Mouse (Mus musculus) E14TG2a.4 (cell line): ENCODE measurements at regions not wholly inside any gene's neighbourhood (a gene's known extent, or its start where the extent isn't known, plus 50 kb on each side); places are given as distances from the start of the nearest gene placed in this dataset.

ENCODE experiments used
- H3K27me3 ChIP-seq: 2 replicates; pipeline ENCODE4 v1.6.1; 2014; ENCODE audit warnings: low read length, control low read depth; ENCODE audit not compliant: insufficient read depth
- H3K36me3 ChIP-seq: 2 replicates; pipeline ENCODE4 v1.6.1; 2014; ENCODE audit warnings: low read length, control low read depth; ENCODE audit not compliant: insufficient read depth
- H3K4me1 ChIP-seq: replicated peaks from 2 replicates; pipeline ENCODE4 v1.6.1; 2014; ENCODE audit warnings: low read depth, low read length, control low read depth
- H3K4me3 ChIP-seq: replicated peaks from 2 replicates; pipeline ENCODE4 v1.5.1; 2014; ENCODE audit warnings: mild to moderate bottlenecking, low read length
- H3K9me3 ChIP-seq: 2 replicates; pipeline ENCODE4 v1.6.1; 2014; ENCODE audit warnings: low read length, control low read depth
- CTCF ChIP-seq: conservative IDR thresholded peaks from 2 replicates; pipeline ENCODE4 v1.5.1; 2014; ENCODE audit warnings: low read length
- NANOG ChIP-seq: IDR thresholded peaks from 2 replicates; pipeline ENCODE4 v1.6.1; 2014; ENCODE audit warnings: borderline replicate concordance, low read length, mixed read lengths
- POU5F1 ChIP-seq: IDR thresholded peaks from 2 replicates; pipeline ENCODE4 v1.6.1; 2014; ENCODE audit warnings: low read length, borderline replicate concordance

DNA sequence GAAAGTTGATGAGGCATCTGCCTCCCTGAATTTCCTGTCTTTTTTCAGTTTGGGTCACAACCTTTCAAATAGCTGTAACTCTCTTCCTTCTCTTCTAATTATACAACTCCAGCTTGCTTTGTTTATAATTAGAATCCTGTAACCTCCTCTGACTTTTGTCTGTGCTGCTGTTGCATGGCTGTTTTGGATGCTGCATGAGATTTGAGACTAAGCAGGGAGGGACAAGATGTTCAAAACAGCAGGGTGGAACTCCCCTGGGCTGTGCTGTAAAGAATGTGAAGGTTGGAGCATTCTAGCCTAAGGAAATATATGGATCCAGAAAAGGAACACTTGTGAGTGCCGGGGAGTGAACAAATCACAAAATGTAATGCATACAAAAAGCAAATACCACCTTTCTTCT lies 159.0 kb upstream of the Sptlc3 start:
- TF ChIP-seq NANOG (no peak), CTCF (no peak), POU5F1 (no peak)
- no peaks in the 10 kb centered on the region for H3K4me1 ChIP-seq
- no peaks in the 10 kb centered on the region for H3K36me3 ChIP-seq
- H3K27me3 ChIP-seq: no peaks in the 10 kb centered on the region
- no peaks in the 10 kb centered on the region for H3K9me3 ChIP-seq
- no peak overlapping the region for H3K4me3 ChIP-seq

DNA sequence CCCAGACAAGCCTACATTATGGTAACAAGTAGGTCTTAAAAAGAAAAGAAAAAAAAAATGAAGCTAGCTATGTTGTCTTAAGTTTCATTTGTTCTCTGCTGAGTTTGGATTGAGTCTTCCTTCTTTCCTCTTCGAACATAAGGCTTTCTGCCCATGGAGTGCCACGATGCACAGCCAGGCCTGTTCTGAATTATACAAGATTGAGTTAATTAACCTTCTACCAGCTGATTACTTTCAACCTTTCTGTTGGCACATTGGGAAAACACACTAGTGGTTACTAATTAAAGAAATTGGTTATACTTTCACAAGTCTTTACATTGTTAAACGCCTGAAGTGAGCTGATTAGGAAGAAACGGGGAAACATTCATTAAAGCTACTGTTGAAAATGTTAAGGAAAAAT lies 155.5 kb upstream of the Sptlc3 start:
- Histone ChIP-seq H3K27me3 (no peaks in the 10 kb centered on the region), H3K4me3 (no peak overlapping the region), H3K4me1 (no peaks in the 10 kb centered on the region), H3K9me3 (no peaks in the 10 kb centered on the region), H3K36me3 (no peaks in the 10 kb centered on the region)
- no peak for TF ChIP-seq POU5F1
- TF ChIP-seq NANOG: no peak
- no peak for TF ChIP-seq CTCF

DNA sequence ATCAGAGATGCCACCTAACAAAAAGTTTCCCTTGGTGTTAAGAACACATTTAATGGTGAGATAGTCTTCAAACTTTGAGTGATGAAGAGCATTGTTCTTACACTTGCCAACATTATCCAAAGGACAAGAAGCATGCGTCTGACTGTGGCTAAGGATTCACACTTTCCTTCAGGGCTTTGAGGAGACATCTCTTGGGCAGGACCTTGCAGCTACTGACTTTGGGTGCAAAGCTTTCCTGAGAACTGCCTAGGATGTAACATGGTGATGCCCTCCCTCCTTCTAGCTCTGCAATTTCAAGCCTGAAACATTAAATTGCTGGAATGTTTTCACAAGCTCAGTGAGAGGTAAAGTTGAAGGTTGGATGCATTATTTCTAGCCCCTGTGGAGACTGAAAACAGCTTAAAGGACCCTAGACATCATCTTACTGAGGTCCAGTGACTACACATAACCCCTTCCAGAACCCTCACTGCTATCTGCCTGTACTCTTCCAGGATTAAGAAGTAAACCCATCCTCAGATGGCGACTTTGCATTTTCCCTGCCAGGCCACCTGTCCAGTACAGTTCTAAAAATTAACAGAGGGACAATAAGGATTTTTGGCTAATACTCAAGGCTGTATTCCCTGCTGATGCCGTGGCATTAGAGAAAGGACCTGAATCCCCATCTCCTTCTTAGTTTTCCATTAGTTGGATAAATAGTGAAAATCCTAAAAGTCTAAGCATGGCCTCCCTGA lies 137.3 kb upstream of the Sptlc3 start:
- H3K4me3 ChIP-seq: no peak overlapping the region
- H3K36me3 ChIP-seq: no peaks in the 10 kb centered on the region
- no peak for TF ChIP-seq NANOG
- no peak for TF ChIP-seq CTCF
- no peak for TF ChIP-seq POU5F1
- H3K27me3 ChIP-seq: no peaks in the 10 kb centered on the region
- no peaks in the 10 kb centered on the region for H3K4me1 ChIP-seq
- no peaks in the 10 kb centered on the region for H3K9me3 ChIP-seq

DNA sequence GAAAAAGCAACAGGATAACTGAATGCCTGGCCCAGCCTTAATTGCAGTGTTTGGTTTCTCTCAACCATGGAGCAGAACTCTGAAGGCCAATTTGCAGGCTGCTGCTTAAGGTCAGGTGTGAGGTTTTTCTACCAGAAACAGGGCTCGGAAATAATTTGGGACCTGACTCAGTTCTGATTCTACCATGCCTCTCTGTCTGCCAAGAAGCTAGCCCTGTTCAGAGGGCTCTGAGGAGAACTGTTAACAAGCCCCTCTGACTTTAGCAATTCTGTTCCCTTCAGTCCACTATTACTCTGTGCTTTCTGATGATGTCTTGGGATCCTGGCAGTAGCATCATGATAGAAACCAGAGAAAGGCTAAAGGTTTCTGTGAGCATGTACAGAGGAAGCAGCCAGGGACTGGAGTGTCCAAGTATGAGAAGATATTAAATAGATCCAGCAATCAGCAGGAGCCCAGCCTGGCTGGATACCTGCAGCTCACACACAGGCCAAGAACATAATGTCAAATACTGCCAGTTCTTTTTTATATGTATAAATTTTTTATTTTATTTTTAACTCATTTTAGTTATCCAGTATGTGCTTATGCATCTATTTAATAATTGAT lies 131.4 kb upstream of the Sptlc3 start:
- H3K4me3 ChIP-seq: no peak overlapping the region
- no peaks in the 10 kb centered on the region for H3K36me3 ChIP-seq
- H3K4me1 ChIP-seq: no peaks in the 10 kb centered on the region
- TF ChIP-seq NANOG: no peak
- H3K9me3 ChIP-seq: no peaks in the 10 kb centered on the region
- H3K27me3 ChIP-seq: no peaks in the 10 kb centered on the region

DNA sequence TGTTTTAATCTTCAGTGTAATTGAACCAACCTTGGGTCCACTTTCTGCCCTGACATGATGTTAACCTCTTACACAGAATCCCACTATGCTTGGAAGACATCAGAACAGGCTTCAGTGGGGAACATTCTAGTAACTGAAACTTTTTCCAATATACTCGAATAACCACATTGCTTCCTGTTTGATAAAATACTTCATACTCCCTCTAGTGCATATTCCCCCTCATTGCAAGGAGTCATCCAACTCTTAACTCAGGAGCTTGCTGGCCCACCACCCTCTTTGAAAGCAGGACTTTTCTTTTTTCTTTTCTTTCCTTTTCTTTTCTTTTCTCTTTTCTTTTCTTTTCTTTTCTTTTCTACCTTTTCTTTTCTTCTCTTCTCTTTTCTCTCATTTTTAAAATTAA lies 123.6 kb upstream of the Sptlc3 start:
- peak; percentile 29 for TF ChIP-seq CTCF
- no peak for TF ChIP-seq POU5F1
- no peaks in the 10 kb centered on the region for H3K9me3 ChIP-seq
- H3K27me3 ChIP-seq: no peaks in the 10 kb centered on the region
- H3K4me1 ChIP-seq: no peaks in the 10 kb centered on the region
- H3K4me3 ChIP-seq: no peak overlapping the region
- H3K36me3 ChIP-seq: no peaks in the 10 kb centered on the region

DNA sequence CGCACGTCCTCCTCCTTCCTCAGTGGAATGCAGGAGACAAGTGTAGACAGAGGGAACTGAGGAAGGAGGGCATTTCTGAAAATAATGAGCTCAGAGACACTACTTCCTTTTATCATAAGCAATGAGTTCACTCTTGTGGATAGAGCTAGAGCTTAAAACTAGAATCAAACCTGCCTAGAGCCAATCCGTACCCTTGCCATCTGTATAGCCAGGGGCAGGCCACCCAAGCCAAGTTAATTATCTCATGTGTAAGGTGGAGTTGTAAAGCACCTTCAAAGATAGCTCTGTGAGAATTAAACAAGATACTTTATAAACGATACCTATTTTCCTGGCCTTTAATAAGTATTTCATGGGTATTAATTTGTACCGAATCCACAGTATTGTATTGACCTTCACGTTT lies 113.4 kb upstream of the Sptlc3 start:
- no peaks in the 10 kb centered on the region for H3K4me1 ChIP-seq

DNA sequence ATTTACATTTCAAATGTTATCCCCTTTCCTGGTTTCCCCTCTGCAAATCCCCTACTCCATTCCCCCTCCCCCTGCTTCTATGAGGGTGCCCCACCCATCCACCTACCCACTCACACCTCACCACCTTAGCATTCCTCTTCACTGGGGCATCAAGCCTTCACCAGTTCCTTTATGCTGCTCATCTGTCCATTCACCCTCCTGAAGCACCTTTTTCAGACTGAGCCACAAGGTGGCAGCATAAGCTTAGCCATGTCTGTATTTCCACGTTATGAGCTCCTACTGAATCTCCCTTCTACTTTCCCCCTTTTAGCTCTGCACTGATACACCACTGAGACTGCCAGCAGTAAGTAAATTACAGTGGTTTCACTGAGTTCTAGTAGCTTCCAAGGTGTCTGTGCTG lies 112.1 kb upstream of the Sptlc3 start:
- no peaks in the 10 kb centered on the region for H3K4me1 ChIP-seq
- no peak overlapping the region for H3K4me3 ChIP-seq
- no peaks in the 10 kb centered on the region for H3K27me3 ChIP-seq
- H3K36me3 ChIP-seq: no peaks in the 10 kb centered on the region
- TF ChIP-seq NANOG (no peak), CTCF (peak; percentile 47)
- no peaks in the 10 kb centered on the region for H3K9me3 ChIP-seq

More for the DNA sequence above, 113.4 kb upstream of the Sptlc3 start:
- Histone ChIP-seq H3K4me3 (no peak overlapping the region), H3K9me3 (no peaks in the 10 kb centered on the region), H3K36me3 (no peaks in the 10 kb centered on the region), H3K27me3 (no peaks in the 10 kb centered on the region)
- no peak for TF ChIP-seq CTCF
- TF ChIP-seq POU5F1: no peak
- TF ChIP-seq NANOG: no peak

DNA sequence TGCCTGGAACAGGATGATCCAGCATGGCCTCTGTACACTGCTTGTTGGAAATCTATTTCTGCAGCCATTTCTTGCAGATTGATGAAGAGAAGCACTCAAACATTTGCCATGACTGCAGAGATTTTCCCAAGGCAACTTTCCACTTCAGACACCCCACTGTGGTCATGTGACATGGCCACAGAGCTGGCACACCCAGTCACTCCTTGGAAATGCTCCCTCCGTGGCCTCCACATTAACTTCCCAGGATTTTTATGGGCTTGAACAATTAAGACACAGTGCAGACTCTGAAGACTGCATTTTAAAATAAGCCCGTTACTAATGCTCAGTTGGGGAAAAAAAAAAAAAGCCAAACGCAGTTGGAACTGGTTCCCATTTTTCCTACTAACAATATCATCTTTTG lies 80.2 kb upstream of the Sptlc3 start:
- H3K4me3 ChIP-seq: no peak overlapping the region

DNA sequence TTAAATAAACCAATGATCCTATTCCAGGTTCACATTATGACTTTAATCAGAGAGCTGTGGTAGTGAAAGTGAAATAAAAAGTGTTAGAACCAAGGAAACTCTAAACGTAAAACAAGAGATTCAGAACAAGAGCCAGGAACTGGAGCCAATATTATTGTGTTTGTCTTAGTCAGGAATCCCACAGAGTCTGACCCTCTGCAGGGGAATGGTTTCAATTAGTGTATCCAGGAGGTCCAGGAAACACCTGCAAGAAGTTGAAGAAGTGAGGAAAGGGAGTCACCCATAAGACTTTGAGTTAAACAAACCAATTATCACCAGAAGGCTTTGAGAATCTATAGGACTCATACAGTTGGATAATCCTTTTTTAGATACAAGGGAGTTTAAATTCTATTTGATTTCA lies 76.2 kb upstream of the Sptlc3 start:
- Histone ChIP-seq H3K27me3 (no peaks in the 10 kb centered on the region), H3K9me3 (no peaks in the 10 kb centered on the region), H3K4me1 (no peaks in the 10 kb centered on the region), H3K4me3 (no peak overlapping the region), H3K36me3 (no peaks in the 10 kb centered on the region)
- TF ChIP-seq CTCF: no peak
- no peak for TF ChIP-seq POU5F1
- TF ChIP-seq NANOG: no peak

More for the DNA sequence above, 80.2 kb upstream of the Sptlc3 start:
- Histone ChIP-seq H3K4me1 (no peaks in the 10 kb centered on the region), H3K36me3 (no peaks in the 10 kb centered on the region), H3K27me3 (no peaks in the 10 kb centered on the region), H3K9me3 (no peaks in the 10 kb centered on the region)
- TF ChIP-seq CTCF (no peak), NANOG (no peak), POU5F1 (no peak)
